Mouse (Mus musculus) neutrophil, adult 5-6 weeks (primary cell): ENCODE data around the gene Pp2d1. TPM values are rescaled to one million over a fixed set of nuclear protein-coding genes. Genes with fewer than 3 reads are reported as not detected.

Experiments
- ATAC-seq: fragments of 151-379, 151-347 bp; 2 replicates; pipeline ENCODE4 v1.8.0; 2017; ENCODE audit warnings: mild to moderate bottlenecking, moderate TSS enrichment; ENCODE audit not compliant: insufficient number of reproducible peaks, poor library complexity, low FRiP score, severe bottlenecking; ENCODE audit errors: extremely low read depth
- total RNA-seq: library from RNA; stranded (forward); fragments of 200-1000 nt; gene quantifications from 2 replicates; pipeline ENCODE4 v1.2.3, GENCODE M21; 2017

The Pp2d1 gene
- total RNA-seq, 1 experiment from 2014 or later = not detected

DNA sequence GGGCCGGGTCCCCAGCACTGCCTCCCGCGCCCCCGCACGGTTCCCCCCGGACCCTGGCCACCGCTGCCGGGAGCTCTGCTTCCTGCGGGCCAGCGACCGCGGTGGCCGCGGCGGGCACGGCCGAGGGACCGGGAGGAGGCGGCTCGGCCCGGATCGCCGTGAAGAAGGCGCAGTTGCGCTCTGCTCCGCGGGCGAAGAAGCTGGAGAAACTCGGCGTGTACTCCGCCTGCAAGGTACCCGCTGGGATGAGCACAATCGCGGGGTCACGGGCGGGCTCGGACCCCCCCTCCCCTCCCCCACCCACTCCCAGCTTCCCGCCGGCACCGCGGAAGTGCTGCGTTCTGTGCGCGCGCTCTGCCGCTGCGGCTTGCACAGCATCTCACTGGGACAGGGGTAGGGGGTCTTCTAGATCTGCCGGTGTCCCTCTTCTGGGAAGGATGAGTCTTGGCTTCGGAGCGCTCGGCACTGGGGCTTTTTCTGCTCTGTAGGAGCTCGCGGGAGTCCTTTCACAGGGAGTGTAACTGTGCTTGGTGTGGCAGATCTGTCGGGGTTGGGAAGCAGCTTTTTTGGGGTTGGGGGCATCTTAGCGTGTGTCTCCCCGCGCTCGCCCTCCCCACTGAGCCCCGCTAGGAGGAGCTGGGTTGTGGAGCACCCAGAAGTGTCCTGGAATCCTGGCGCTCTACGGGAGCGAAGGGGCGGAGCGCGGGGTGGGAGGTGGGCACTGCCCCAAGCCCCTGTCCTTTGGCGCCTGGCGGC is 28.3 kb upstream of the Pp2d1 start:
- no peak for ATAC-seq

DNA sequence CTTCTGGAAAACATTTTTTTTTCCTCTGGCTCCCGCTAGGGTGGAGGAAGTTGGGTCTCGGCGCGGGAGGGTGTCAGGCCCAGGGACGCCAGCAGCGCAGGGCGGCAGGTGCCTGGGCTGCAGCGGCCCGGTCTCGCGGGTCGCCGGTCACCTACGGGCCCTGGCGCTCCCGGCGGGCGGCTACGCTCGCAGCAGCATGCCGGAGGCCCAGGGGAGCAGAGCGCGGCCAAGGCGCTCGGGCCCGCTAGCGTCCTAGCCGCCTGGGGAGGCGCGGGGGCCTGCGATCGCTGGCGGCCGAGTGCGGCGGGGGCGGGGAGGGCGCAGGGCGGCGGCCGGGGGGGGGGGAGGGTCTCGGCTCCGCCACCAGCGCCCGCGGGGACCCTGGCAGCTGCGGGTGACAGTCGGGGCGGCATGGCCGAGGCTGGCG is 27.7 kb upstream of the Pp2d1 start:
- ATAC-seq = peak; percentile 64

DNA sequence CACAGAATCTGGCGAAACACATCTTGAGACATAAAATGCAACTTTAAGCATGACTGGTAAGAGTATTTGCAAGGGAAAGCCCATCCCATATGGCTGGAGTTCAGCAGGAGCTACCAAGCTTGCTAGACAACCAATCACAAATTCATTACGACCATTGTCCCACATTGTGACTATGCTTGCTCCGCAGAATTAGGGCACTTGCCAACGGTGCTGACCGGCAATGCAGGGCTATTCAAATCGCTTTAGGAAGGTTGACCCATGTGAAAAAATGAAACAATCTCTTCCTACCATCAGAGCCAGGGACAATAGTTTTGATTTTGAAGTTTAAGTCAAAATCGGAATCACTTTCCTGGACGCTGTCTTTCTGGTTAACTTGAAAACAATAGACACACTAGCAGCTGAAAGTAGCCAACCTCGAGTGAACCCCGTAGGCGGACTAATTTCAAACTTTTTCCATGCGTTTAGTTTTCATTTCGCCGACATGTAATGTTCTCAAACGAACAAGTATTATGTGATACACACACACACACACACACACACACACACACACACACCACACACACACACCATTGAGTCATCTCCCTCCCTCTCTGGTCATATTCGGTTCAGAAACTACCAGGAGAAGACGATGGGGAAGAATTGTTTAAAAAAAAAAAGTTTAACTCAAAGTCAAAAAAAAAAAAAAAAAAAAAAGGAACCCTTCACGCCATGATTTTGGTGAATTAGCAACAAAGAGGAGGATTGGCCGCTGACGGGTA is 27.1 kb upstream of the Pp2d1 start, which contains the start of gene Kat2b:
Kat2b (plus strand) TSS at position 701 of the 758 bp plus-strand sequence.
- ATAC-seq = no peak; the same call in 1 of the 2 replicates

DNA sequence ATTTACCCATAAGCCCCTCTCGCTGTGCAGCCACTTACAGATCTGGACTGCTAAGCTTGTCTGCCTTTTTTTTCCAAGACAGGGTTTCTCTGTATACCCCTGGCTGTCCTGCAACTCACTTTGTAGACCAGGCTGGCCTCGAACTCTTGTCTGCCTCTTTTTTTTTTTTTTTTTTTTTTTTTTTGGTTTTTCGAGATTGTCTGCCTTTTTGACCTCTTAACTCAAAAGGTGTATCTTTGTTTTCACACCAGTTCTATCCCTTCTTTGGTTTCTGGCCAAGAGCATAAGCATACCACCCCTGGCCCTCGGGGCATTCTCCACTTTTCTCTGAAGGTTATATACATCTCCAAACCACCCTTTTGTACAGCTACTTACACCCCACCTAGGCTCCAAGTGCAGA is 25.6 kb upstream of the Pp2d1 start:
- ATAC-seq = no peak

DNA sequence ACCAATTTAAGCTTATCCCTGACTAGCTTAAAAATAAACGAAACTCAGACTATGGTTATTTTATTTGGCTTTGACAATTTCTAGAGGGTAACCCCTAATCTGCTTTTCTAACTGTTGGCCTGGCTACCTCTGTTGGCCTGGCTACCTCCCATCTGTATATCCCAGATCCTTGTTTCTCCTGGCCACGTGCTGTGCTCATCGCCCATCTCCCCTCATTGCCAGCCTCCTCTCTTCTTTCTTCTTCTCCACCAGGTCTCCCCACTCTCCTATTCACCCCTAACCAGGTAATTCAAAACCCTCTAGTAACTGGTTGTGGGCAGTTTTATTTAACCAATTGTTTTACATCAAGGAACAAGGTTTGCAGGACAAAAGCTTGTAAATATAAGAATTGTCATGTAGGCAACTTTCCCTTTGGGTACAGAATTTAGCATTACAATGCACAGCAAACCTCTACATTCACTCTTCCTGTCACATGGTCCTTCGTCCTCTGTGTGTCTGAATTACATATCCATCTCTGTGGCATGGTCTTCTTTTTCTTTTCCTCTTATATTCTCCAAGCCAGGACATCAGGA is 22.3 kb upstream of the Pp2d1 start:
- no peak for ATAC-seq

DNA sequence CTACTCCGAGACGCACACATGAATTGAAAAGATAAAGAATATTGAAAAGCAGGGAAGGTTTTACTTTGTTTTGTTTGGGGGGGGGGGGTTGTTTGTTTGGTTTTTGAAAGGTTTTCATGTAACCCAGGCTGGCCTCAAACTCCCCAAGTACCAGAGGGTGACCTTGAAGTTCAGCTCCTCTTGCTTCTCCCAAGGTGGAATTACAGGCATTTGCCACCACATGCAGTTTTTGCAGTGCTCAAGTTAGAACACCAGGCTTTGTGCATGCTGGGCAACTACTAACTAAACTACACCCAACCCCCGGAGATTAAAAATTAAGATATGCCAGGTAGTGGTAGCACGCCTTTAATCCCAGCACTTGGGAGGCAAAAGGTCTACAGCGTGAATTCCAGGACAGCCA is 20.4 kb upstream of the Pp2d1 start:
- ATAC-seq = no peak

DNA sequence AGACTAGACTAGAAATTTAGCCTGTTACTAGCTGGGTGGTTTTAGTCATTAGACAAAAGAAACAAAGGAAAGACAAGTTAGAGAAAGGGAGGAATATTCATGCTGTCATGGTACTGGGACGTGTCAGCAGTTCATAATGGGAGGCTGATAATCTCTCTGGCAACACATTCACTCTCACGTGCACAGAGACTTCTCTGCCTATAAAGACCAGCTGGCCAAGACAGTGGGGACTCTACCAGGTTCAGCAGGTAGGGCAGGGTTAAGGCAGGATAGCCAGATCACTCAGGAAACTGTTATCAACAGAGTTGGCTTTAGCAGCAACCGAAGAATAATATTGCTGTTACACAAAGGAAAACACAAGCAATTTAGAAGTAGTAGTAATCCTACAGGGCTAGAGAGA is 18.2 kb upstream of the Pp2d1 start:
- no peak for ATAC-seq

DNA sequence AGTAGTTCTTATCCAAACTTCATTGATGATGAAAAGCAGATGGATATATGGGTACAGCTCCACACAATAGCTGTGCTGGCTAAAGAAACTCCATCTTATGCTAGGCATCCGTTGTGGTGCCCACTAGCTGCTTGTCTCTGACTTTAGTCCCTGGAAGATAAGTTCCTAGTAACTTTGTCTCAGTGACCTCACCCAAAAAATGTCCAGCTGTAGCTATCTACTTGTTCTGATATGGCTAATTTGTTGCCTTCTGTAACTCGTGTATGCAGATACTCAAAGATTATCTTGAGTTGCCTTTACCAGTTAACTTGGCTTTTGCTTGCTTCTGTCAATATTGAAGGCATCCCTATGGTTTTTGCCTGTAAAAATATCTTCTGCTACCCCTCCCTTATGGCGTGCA is 15.6 kb upstream of the Pp2d1 start:
- ATAC-seq = no peak

DNA sequence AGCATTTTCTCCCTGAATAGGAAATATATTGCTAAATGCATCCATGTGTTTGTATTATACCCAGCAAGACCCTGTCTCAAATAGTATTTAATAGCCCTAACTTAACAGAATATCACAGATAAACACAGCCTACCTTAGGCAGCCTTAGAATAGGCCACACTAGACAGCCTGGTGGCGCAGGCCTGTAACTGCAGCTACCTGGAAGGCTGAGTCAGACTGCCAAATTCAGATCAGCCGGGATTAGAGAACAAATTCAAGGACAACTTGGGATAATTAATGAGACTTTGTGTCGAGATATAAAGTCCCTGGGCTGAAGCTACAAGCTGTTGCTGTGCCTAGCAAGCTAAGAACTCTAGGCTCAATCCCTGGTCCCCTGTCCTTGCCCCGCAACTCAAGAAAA is 14.8 kb upstream of the Pp2d1 start:
- ATAC-seq = peak; percentile 41; the same call in 1 of the 2 replicates

DNA sequence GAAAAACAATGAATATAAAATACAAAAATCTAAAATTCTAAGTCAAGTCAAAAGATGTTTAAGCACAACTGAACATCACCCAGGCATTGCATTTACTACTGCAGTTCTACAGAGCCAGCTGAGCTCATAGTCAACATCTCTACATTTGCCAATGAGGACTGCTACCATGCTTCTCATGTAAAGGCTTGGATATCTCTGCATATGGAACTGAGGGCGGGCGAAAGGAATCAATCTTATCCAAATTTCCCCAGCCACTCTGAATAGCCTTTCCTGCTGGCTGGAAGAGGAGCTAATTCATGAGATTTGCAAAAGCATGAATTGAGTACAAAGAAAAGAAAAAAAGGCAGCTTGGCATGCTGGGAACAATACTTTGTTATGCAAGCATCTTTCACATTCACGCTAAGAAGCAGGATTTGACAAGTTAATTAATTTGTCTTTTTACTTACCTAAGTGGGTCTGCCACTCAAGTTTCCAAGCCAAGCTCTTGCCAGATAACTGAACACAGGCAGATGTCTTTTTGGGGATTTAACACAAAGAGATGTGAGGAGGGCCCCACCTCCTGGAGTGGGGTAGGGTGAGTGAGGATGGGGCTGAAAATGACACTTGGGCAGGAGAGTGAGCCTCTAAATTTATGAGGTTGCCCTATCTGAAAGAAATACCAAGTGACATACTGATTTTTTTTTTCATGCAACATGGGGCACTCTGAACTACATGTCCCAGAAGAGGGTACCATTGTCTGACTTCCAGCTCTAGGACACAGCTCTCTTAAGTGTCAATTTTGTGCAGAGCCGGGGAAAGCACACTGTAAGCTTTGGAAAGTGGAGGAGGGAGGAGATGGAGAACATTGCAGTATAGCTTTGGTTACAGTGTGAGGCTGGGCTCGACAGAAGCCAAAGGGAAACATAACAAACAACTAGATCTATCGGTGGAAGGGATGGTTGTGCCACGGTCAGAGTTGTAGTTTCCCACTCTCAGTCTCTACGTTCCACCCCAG is 12.4 kb upstream of the Pp2d1 start:
- no peak for ATAC-seq

DNA sequence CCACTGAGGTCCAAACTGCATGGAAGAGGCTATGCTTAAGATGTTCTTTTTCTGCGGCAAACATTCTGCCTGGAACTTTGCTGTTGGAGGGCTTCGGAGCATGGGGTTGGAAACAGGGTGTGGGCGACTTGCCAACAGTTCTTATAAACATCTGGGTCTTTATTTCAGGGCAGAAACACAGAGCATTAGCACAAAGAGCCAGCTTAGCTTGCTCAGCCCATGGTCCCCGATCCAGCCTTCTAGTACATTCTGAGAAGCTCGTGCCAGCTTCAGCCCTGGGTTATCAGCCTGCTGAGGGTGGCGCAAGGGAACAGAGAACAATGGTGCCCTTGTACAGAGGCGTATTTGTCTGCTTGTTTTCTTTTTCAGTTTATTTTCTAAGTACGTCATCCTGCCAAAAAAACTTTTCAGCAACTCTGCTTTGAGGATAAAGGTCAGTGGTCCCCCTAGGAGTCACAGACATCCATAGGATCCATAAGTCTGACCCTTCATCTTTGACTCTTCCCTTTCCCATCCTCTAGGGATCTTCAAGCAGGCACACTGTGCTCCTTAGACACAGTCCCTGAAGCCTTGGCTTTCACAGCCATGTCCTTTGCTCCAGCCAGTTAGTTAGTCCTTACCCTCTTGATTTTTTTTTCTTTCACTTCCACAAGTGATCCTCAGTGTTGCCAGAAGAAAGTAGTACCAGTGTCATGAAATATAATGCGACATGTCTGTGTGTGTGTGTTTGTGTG is 4.5 kb upstream of the Pp2d1 start:
- no peak for ATAC-seq

DNA sequence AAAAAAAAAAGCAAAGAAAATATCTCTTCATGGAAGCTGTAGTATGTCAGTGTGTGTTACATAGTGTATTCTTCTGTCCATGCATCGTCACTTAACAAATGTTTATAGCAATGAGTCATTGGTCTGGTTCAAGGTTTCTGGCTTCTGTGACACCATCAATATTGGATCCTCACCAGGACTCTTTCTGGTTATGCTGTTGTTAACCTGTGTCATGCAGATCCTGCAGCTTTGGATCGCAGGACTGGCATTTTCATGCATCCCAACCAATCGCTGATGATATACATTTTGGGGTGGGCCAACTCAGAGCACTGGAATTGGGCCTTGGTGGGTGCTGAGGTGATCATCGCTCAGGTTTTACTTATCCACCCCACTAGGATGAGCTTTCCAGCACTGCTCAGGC is 3.3 kb upstream of the Pp2d1 start:
- ATAC-seq = no peak

DNA sequence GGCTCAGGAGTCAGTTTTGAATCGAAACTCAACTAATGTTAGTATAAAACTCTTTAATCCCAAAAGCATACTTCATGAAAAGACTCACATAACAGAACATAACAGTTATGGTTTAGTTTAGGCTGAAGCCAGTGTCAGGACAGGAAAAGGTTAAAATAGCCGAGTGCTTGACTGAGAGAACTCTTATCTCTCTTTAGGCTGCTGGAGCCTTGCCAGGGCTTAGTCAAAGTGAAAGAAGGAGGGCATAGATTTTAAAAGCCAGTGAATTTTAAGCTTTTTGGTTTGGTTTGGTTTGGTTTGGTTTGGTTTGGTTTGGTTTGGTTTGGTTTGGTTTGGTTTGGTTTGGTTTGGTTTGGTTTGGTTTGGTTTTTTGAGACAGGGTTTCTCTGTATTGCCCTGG is 6.8 kb downstream of the Pp2d1 start:
- ATAC-seq = no peak

DNA sequence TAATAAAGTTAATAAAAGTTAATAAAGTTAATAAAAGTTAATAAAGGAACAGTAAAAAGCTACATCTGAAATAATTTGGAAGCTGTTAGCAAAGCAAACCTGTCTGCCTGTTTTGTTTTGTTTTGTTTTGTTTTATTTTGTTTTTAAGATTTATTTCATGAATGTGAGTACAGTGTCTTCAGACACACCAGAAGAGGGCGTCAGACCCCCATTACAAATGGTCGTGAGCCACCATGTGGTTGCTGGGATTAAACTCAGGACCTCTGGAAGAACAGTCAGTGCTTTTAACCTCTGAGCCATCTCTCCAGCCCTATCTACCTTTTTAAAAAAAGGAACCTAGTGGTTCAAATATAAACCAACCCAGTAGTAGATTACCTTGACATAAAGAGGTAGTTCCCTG is 8.1 kb downstream of the Pp2d1 start:
- ATAC-seq = no peak

DNA sequence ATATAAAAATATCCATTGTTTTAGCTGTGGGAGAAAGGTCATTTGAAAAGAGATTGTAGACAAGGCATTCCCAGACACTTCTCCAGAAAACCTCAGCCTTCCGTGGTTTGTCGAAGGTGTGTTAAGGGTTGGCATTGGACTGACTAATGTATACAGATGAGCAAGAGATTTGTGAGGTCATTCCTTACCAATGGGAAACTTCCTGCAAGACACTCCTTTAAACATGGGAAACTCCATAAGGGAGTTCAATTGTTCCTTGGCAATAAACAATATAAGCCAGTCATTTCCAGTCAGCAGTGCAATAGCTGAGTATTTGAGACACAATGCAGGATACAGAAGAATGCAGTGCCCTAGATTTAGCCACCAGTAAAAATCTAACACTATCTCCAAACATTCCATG is 11.2 kb downstream of the Pp2d1 start:
- no peak for ATAC-seq

DNA sequence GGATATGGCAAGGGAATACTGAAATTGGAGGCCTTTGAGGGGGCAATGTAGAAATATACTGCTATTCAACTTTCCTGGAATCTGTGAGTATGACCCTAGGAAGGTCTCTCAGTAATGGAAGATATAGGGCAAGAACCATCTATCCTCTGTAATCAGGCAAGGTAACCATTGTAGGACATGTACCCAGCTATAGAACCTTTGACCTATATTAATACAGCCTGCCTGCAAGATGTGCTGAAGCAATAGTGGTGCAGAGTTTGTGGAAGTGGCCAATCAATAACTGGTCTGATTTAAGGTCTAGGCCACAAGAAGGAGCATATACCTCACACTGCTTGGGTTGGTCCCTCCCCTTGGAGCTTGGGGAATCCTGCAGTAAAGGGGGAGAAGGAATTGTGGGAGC is 18.7 kb downstream of the Pp2d1 start:
- ATAC-seq = no peak

DNA sequence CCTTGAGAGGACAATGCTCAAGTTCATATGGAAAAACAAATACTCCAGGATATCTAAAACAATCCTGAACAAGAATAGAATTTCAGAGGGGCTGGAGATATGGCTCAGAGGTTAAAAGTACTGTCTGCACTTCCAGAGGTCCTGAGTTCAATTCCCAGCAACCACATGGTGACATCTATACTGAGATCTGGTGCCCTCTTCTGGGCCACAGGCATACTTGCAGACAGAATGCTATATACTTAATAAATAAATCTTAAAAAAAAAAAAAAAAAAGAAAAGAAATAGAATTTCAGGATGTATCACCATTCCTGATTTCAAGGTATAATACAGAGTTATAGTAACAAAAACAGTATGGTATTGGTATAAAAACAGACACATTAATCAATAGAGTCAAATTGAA is 19.9 kb downstream of the Pp2d1 start:
- no peak for ATAC-seq

DNA sequence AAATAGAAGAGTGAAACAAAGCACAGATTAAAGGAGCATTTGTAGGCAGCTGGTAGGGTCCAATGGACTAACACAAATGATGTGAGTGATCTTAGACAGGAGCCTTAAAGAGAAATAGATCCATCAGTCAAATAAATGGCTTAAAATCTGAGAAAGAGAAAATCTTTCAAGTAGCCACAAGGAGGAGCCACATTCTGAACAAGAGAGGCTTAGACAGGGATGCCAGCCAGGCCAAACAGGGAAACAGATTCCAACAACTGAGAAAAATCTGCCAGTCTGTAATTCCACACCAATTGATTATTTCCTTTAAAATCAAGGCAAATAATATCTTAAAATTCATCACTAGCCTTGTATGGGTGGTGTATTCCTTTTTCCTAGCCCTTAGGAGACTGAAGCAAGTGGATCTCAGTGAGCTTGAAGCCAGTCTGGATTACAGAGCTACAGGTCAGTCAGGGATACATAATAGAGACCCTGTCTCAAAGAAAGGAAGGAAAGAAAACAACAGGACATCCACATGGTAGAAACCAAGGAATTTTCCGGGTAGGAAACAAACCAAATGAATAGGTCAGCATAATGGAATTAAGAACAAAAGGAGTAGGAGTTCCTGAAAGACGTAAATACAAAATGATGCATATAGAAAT is 26.8 kb downstream of the Pp2d1 start:
- no peak for ATAC-seq
